Mouse (Mus musculus) MEL (cell line): ENCODE data around the gene Nicn1. TPM values are rescaled to one million over a fixed set of nuclear protein-coding genes. Genes with fewer than 3 reads are reported as not detected.

Experiments used
- DNase-seq: peaks from one replicate; pipeline ENCODE4 v3.0.0; 2011; ENCODE audit warnings: low read depth, low spot score
- H3K27ac ChIP-seq: 2 replicates; pipeline ENCODE4 v1.5.1; 2012; ENCODE audit warnings: low read depth, mild to moderate bottlenecking, control low read depth, low read length, moderate library complexity; ENCODE audit not compliant: control insufficient read depth
- H3K27me3 ChIP-seq, 2 experiments: fragments of 150-350 bp in 1 of 2; sonication (generic) in 1 of 2; 2 replicates each; pipeline ENCODE4 v1.6.1; 2012; ENCODE audit warnings: low read length in 2 of 2, mild to moderate bottlenecking in 2 of 2, improper control_type of control experiment in 1 of 2, moderate library complexity in 1 of 2; ENCODE audit not compliant: insufficient read depth in 2 of 2, control insufficient read depth in 1 of 2
- H3K36me3 ChIP-seq, 2 experiments: 2 replicates each; pipeline ENCODE4 v1.6.1; 2012 to 2014; ENCODE audit warnings: low read length in 2 of 2, improper control_type of control experiment in 1 of 2, inconsistent platforms in 1 of 2, mild to moderate bottlenecking in 1 of 2; ENCODE audit not compliant: insufficient read depth in 2 of 2, control insufficient read depth in 1 of 2
- H3K4me1 ChIP-seq, 2 experiments: fragments of 150-350 bp in 1 of 2; sonication (generic) in 1 of 2; 2 replicates each; pipeline ENCODE4 v1.6.1; 2012; ENCODE audit warnings: low read length in 2 of 2, improper control_type of control experiment in 1 of 2, mild to moderate bottlenecking in 1 of 2; ENCODE audit not compliant: insufficient read depth in 2 of 2, control insufficient read depth in 1 of 2
- H3K4me3 ChIP-seq, 2 experiments: fragments of 150-350 bp in 1 of 2; sonication (generic) in 1 of 2; 2 replicates each; pipeline ENCODE4 v1.5.1; 2012; ENCODE audit warnings: low read depth in 2 of 2, low read length in 2 of 2, mild to moderate bottlenecking in 2 of 2, moderate library complexity in 2 of 2, control low read depth in 1 of 2, improper control_type of control experiment in 1 of 2; ENCODE audit not compliant: control insufficient read depth in 1 of 2, insufficient read depth in 1 of 2
- H3K79me2 ChIP-seq: 2 replicates; pipeline ENCODE4 v1.6.1; 2012; ENCODE audit warnings: mild to moderate bottlenecking, low read length, moderate library complexity; ENCODE audit not compliant: control insufficient read depth, poor library complexity, insufficient read depth
- H3K9ac ChIP-seq: 2 replicates; pipeline ENCODE4 v1.6.1; 2012; ENCODE audit warnings: low read depth, mild to moderate bottlenecking, control low read depth, low read length, moderate library complexity; ENCODE audit not compliant: control insufficient read depth, poor library complexity, severe bottlenecking
- H3K9me3 ChIP-seq: fragments of 150-350 bp; sonication (generic); replicated peaks from 2 replicates; pipeline ENCODE4 v1.6.1; 2012; ENCODE audit warnings: mild to moderate bottlenecking, low read length, improper control_type of control experiment, moderate library complexity; ENCODE audit not compliant: insufficient read depth
- BHLHE40 ChIP-seq: IDR thresholded peaks from 2 replicates; pipeline ENCODE4 v1.6.1; 2012; ENCODE audit warnings: low read depth, mild to moderate bottlenecking, inconsistent platforms, low read length, improper control_type of control experiment, borderline replicate concordance
- CHD1 ChIP-seq: IDR thresholded peaks from 2 replicates; pipeline ENCODE4 v1.6.1; 2012; ENCODE audit warnings: low read depth, mild to moderate bottlenecking, inconsistent platforms, low read length, improper control_type of control experiment
- CTCF ChIP-seq, 3 experiments: IDR thresholded peaks in 2 of 3; conservative IDR thresholded peaks in 1 of 3; 2 replicates each; pipeline ENCODE4 v1.5.1; 2011 to 2012; ENCODE audit warnings: low read length in 3 of 3, low read depth in 2 of 3, mild to moderate bottlenecking in 2 of 3, improper control_type of control experiment in 1 of 3, inconsistent platforms in 1 of 3, mixed read lengths in 1 of 3, moderate library complexity in 1 of 3; ENCODE audit not compliant: control insufficient read depth in 1 of 3, insufficient read depth in 1 of 3, poor library complexity in 1 of 3, severe bottlenecking in 1 of 3
- EP300 ChIP-seq, 2 experiments: IDR thresholded peaks; 2 replicates each; pipeline ENCODE4 v1.6.1; 2011; ENCODE audit warnings: improper control_type of control experiment in 2 of 2, low read length in 2 of 2, low read depth in 1 of 2, mild to moderate bottlenecking in 1 of 2
- ETS1 ChIP-seq: IDR thresholded peaks from 2 replicates; pipeline ENCODE4 v1.6.1; 2012; ENCODE audit warnings: low read depth, mild to moderate bottlenecking, inconsistent platforms, low read length, improper control_type of control experiment, moderate library complexity
- HCFC1 ChIP-seq: IDR thresholded peaks from 2 replicates; pipeline ENCODE4 v1.6.1; 2012; ENCODE audit warnings: low read depth, mild to moderate bottlenecking, inconsistent platforms, low read length, improper control_type of control experiment, moderate library complexity
- JUND ChIP-seq: IDR thresholded peaks from 2 replicates; pipeline ENCODE4 v1.6.1; 2011; ENCODE audit warnings: low read depth, mild to moderate bottlenecking, improper control_type of control experiment, low read length
- KAT2A ChIP-seq: conservative IDR thresholded peaks from 2 replicates; pipeline ENCODE4 v1.6.1; 2012; ENCODE audit warnings: low read depth, low read length, improper control_type of control experiment, inconsistent platforms
- MAFK ChIP-seq: IDR thresholded peaks from 2 replicates; pipeline ENCODE4 v1.6.1; 2011; ENCODE audit warnings: low read depth, mild to moderate bottlenecking, low read length, improper control_type of control experiment, borderline replicate concordance
- MAX ChIP-seq: IDR thresholded peaks from 2 replicates; pipeline ENCODE4 v1.6.1; 2011; ENCODE audit warnings: low read length, improper control_type of control experiment
- MEF2A ChIP-seq: IDR thresholded peaks from 2 replicates; pipeline ENCODE4 v1.6.1; 2014; ENCODE audit warnings: low read depth, mild to moderate bottlenecking, inconsistent platforms, low read length, improper control_type of control experiment; ENCODE audit not compliant: poor library complexity, insufficient replicate concordance, severe bottlenecking; ENCODE audit errors: extremely low read depth
- MXI1 ChIP-seq: IDR thresholded peaks from 2 replicates; pipeline ENCODE4 v1.6.1; 2011; ENCODE audit warnings: mild to moderate bottlenecking, low read depth, low read length, improper control_type of control experiment
- MYC ChIP-seq: IDR thresholded peaks from 2 replicates; pipeline ENCODE4 v1.6.1; 2011; ENCODE audit warnings: low read depth, mild to moderate bottlenecking, low read length, improper control_type of control experiment, moderate library complexity
- NELFE ChIP-seq: IDR thresholded peaks from 2 replicates; pipeline ENCODE4 v1.6.1; 2011; ENCODE audit warnings: low read depth, low read length, improper control_type of control experiment
- NRF1 ChIP-seq: IDR thresholded peaks from 2 replicates; pipeline ENCODE4 v1.6.1; 2014; ENCODE audit warnings: low read depth, mild to moderate bottlenecking, inconsistent platforms, low read length, improper control_type of control experiment, moderate library complexity; ENCODE audit not compliant: poor library complexity, insufficient read depth, severe bottlenecking
- POLR2AphosphoS2 ChIP-seq: IDR thresholded peaks from 2 replicates; pipeline ENCODE4 v1.6.1; 2011; ENCODE audit warnings: low read length, improper control_type of control experiment
- POLR2AphosphoS5 ChIP-seq: IDR thresholded peaks from 2 replicates; pipeline ENCODE4 v1.6.1; 2012; ENCODE audit warnings: low read depth, borderline replicate concordance, mild to moderate bottlenecking, inconsistent platforms, low read length, moderate library complexity, mixed read lengths
- RAD21 ChIP-seq: IDR thresholded peaks from 2 replicates; pipeline ENCODE4 v1.6.1; 2011; ENCODE audit warnings: mild to moderate bottlenecking, low read depth, low read length, improper control_type of control experiment
- RCOR1 ChIP-seq: IDR thresholded peaks from 2 replicates; pipeline ENCODE4 v1.6.1; 2012; ENCODE audit warnings: low read depth, mild to moderate bottlenecking, inconsistent platforms, low read length, improper control_type of control experiment
- SIN3A ChIP-seq: IDR thresholded peaks from 2 replicates; pipeline ENCODE4 v1.6.1; 2012; ENCODE audit warnings: low read length, improper control_type of control experiment, inconsistent platforms
- SMC3 ChIP-seq: IDR thresholded peaks from 2 replicates; pipeline ENCODE4 v1.6.1; 2011; ENCODE audit warnings: low read depth, low read length, improper control_type of control experiment
- TBP ChIP-seq: IDR thresholded peaks from 2 replicates; pipeline ENCODE4 v1.8.0; 2011; ENCODE audit warnings: low read depth, low read length, improper control_type of control experiment
- TCF12 ChIP-seq: IDR thresholded peaks from 2 replicates; pipeline ENCODE4 v1.6.1; 2014; ENCODE audit warnings: low read depth, mild to moderate bottlenecking, inconsistent platforms, low read length, improper control_type of control experiment, moderate library complexity
- UBTF ChIP-seq: IDR thresholded peaks from 2 replicates; pipeline ENCODE4 v1.6.1; 2012; ENCODE audit warnings: low read depth, mild to moderate bottlenecking, inconsistent platforms, low read length, improper control_type of control experiment, moderate library complexity, borderline replicate concordance; ENCODE audit not compliant: insufficient read depth
- USF2 ChIP-seq, 2 experiments: IDR thresholded peaks; 2 replicates each; pipeline ENCODE4 v1.6.1; 2011 to 2012; ENCODE audit warnings: improper control_type of control experiment in 2 of 2, low read length in 2 of 2, borderline replicate concordance in 1 of 2, inconsistent platforms in 1 of 2, low read depth in 1 of 2, mild to moderate bottlenecking in 1 of 2; ENCODE audit not compliant: insufficient read depth in 1 of 2
- ZC3H11A ChIP-seq: IDR thresholded peaks from 2 replicates; pipeline ENCODE4 v1.6.1; 2012; ENCODE audit warnings: low read depth, mild to moderate bottlenecking, inconsistent platforms, low read length, improper control_type of control experiment
- ZNF384 ChIP-seq: IDR thresholded peaks from 2 replicates; pipeline ENCODE4 v1.6.1; 2012; ENCODE audit warnings: low read depth, mild to moderate bottlenecking, inconsistent platforms, low read length, improper control_type of control experiment
- polyA plus RNA-seq, 2 experiments: library from polyadenylated mRNA; stranded (reverse) in 1 of 2; unstranded in 1 of 2; fragments of >175 nt in 1 of 2; fragments of >200 nt in 1 of 2; gene quantifications; 2 replicates each; pipeline versions ENCODE4 v1.2.1 to v1.2.4; 2012; ENCODE audit warnings: low replicate concordance in 2 of 2, low read depth in 1 of 2; ENCODE audit not compliant: insufficient read length in 2 of 2, insufficient read depth in 1 of 2, missing spikeins in 1 of 2
- total RNA-seq: library from RNA; depleted of rRNA; stranded (reverse); fragments of 300-350 nt; gene quantifications from 2 replicates; pipeline ENCODE4 v1.2.3, GENCODE M21; 2012

The Nicn1 gene
- total and polyA plus RNA-seq, 3 experiments, result 1.6 to 4.7 TPM; not detected in 1

DNA sequence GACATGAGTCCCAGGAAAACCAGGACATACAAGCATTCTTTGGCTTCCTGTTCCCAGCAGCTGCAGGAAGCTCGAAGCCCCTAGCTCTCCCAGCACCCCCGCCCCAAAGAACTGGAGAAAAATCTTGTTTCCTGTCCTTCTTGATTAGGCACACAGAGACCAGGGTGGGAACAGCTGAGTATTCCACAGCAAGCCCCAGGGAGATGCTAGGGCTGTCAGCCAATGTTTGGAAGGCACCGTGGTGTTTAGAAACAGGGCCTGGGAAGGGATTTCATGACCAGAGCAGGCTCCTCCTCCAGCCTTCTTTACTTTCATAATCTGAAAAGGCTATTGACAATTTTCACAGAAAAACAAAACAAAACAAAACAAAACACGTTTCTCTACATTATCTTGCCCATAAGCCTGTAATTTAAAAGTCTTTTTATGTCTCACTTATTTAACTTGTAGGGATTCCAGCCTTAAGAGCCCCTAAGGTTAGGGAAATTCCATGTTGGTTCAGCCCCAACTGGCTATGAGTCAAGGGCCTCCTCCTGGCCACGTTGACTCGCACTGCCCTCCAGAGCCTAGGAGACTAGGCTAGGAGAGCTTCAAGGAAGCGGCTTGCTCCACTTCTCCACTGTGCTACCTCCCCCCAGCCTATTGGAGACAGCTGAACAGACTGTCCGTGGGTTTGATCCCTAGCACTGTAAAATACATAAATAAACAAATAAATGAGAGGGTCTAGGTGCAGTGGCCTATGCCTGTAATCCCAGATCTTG lies 10.0 kb upstream of the Nicn1 start:
- no peaks in the 10 kb centered on the region; a peak in 1 of 4 replicates for H3K27me3 ChIP-seq
- 0 out of 4 replicates have a peak, but pooled peaks cover 0 to 2% of the 10 kb centered on the region in 2 experiments for H3K4me1 ChIP-seq
- no peak overlapping the region for H3K9ac ChIP-seq
- no peak for TF ChIP-seq MAX
- TF ChIP-seq ETS1, result no peak
- no peak for TF ChIP-seq POLR2AphosphoS5
- no peak for TF ChIP-seq ZNF384
- TF ChIP-seq EP300 (IDR thresholded peaks at IDR 0.05; ENCODE audit: low read depth in 1 of 2, low read length in 2 of 2), result no peak
- no peak for TF ChIP-seq USF2 (IDR thresholded peaks at IDR 0.05; ENCODE audit: borderline replicate concordance in 1 of 2, insufficient read depth in 1 of 2, low read depth in 1 of 2, low read length in 2 of 2)
- no peak for TF ChIP-seq UBTF
- DNase-seq, result no peak
- H3K4me3 ChIP-seq, result peak overlapping the region in 1 of 2 experiments; percentile 16; a peak in 1 of 4 replicates
- no peaks in the 10 kb centered on the region for H3K9me3 ChIP-seq
- no peaks in the 10 kb centered on the region for H3K36me3 ChIP-seq
- no peaks in the 10 kb centered on the region for H3K79me2 ChIP-seq
- no peak overlapping the region for H3K27ac ChIP-seq

DNA sequence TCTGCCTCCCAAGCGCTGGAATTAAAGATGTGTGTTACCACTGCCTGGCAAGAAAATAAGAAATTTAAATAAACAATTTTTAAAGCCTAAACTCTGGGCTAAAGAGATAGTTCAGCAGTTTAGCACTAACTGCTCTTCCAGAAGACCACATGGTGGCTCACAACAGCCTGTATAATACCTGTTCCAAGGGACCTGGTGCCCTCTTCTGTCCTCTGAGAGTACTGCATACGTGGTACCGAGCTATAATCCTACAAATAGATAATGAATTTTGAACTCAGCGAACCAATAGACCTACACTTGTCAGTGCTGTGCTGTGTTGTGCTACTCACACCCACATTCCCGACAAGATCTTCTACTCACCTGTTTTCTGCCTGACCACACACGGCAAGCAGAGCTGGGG lies 5.8 kb upstream of the Nicn1 start:
- Histone ChIP-seq H3K9me3 (no peaks in the 10 kb centered on the region), H3K27ac (no peak overlapping the region), H3K9ac (peak overlapping the region; percentile 20; the same call in 1 of the 2 replicates), H3K4me1 (0 out of 4 replicates have a peak, but pooled peaks cover 0 to 2% of the 10 kb centered on the region in 2 experiments), H3K36me3 (peaks cover 0 to under 1% of the 10 kb centered on the region in 2 experiments; a peak in 1 of 4 replicates), H3K4me3 (peak overlapping the region in 1 of 2 experiments; percentile 21; a peak in 1 of 4 replicates), H3K79me2 (no peaks in the 10 kb centered on the region), H3K27me3 (no peaks in the 10 kb centered on the region)
- peak; percentile 91 for DNase-seq
- no peak for TF ChIP-seq MAFK
- no peak for TF ChIP-seq NELFE
- TF ChIP-seq ZNF384, result peak; percentile 20; the same call in 1 of the 2 replicates
- TF ChIP-seq MYC, result peak; percentile 97
- TF ChIP-seq TCF12, result no peak
- TF ChIP-seq TBP, result no peak
- TF ChIP-seq UBTF, result no peak
- TF ChIP-seq POLR2AphosphoS5, result no peak
- TF ChIP-seq MXI1, result peak; percentile 85
- no peak for TF ChIP-seq RCOR1
- peak; percentile 78 for TF ChIP-seq SIN3A
- TF ChIP-seq NRF1, result no peak
- peak; percentile 51; the same call in 1 of the 2 replicates for TF ChIP-seq JUND
- 0 out of 2 replicates have a peak, but pooled peaks have one; percentile 44 for TF ChIP-seq HCFC1
- peak; percentile 84 for TF ChIP-seq ZC3H11A
- TF ChIP-seq MAX, result peak; percentile 76
- no peak for TF ChIP-seq BHLHE40
- no peak for TF ChIP-seq MEF2A
- no peak for TF ChIP-seq POLR2AphosphoS2
- no peak for TF ChIP-seq KAT2A
- no peak for TF ChIP-seq CHD1
- TF ChIP-seq SMC3, result peak; percentile 92
- no peak for TF ChIP-seq USF2 (IDR thresholded peaks at IDR 0.05; ENCODE audit: borderline replicate concordance in 1 of 2, insufficient read depth in 1 of 2, low read depth in 1 of 2, low read length in 2 of 2)
- no peak for TF ChIP-seq EP300 (IDR thresholded peaks at IDR 0.05; ENCODE audit: low read depth in 1 of 2, low read length in 2 of 2)
- peak; percentile 88 for TF ChIP-seq RAD21
- peak; percentile 68 to 98 (median 95); a peak in 5 of 6 replicates for TF ChIP-seq CTCF (IDR thresholded peaks at IDR 0.05 in 2 of 3, conservative IDR thresholded peaks at IDR 0.05 in 1 of 3; ENCODE audit: control insufficient read depth in 1 of 3, insufficient read depth in 1 of 3, low read depth in 2 of 3, low read length in 3 of 3, poor library complexity in 1 of 3, severe bottlenecking in 1 of 3)
